Mouse (Mus musculus) embryonic facial prominence, embryonic 10.5 days (tissue): ENCODE results near the gene Tcf7l2. TPM values are rescaled to one million over a fixed set of nuclear protein-coding genes. Genes with fewer than 3 reads are reported as not detected.

Source experiments
- DNase-seq: peaks from one replicate; pipeline ENCODE4 v3.0.0-alpha.2; 2017; ENCODE audit warnings: low spot score
- H3K27ac ChIP-seq: fragments of 300-500 bp; sonication (generic); replicated peaks from 2 replicates; pipeline ENCODE4 v1.5.1; 2016; ENCODE audit warnings: mild to moderate bottlenecking
- H3K27me3 ChIP-seq: fragments of 300-500 bp; sonication (generic); replicated peaks from 2 replicates; pipeline ENCODE4 v1.6.1; 2016; ENCODE audit warnings: low read depth, mild to moderate bottlenecking; ENCODE audit not compliant: poor library complexity, severe bottlenecking
- H3K36me3 ChIP-seq: fragments of 300-500 bp; sonication (generic); replicated peaks from 2 replicates; pipeline ENCODE4 v1.6.1; 2016; ENCODE audit warnings: mild to moderate bottlenecking, moderate library complexity
- H3K4me1 ChIP-seq: fragments of 300-500 bp; sonication (generic); 2 replicates; pipeline ENCODE4 v1.6.1; 2016
- H3K4me3 ChIP-seq: fragments of 300-500 bp; sonication (generic); 2 replicates; pipeline ENCODE4 v1.5.1; 2016; ENCODE audit warnings: mild to moderate bottlenecking, moderate library complexity
- H3K9me3 ChIP-seq: fragments of 300-500 bp; sonication (generic); 2 replicates; pipeline ENCODE4 v1.6.1; 2016; ENCODE audit warnings: mild to moderate bottlenecking
- WGBS: fragments of 180-500 bp; shearing (Covaris S2); methylation state at CpG from one replicate; pipeline ENCODE4 v1.1.7; 2016; 5-methylcytosine and 5-hydroxymethylcytosine counted together
- polyA plus RNA-seq: library from polyadenylated mRNA; unstranded; fragments of >200 nt; fragmentation: Nextera tagmentation; extraction: Ambion mirVana; gene quantifications from 2 replicates; pipeline ENCODE4 v1.2.1, GENCODE M21; 2016

Gene Tcf7l2
- 94.5 and 111 TPM in 2 replicates for polyA plus RNA-seq

- Histone ChIP-seq H3K27me3 (no peaks in the 10 kb centered on the region), H3K4me3 (peak within 1 kb of the TSS; percentile 95), H3K4me1 (peaks cover 50% of the 10 kb centered on the region), H3K36me3 (no peaks in the 10 kb centered on the region), H3K9me3 (no peaks in the 10 kb centered on the region), H3K27ac (peak within 1 kb of the TSS; percentile 100)
- DNase-seq: peak; percentile 96
- WGBS: 1% methylated on average over 42 of the region's 42 CpGs
These were observed at the start of gene Tcf7l2 for GRCm38 (mm10) chr19:55741439-55741928. TSS of gene Tcf7l2 (plus strand) at chr19:55741820.

- H3K4me1 ChIP-seq: peaks cover 17% of the 10 kb centered on the region
- 19% methylated on average over 13 of the region's 13 CpGs for WGBS
- no peak overlapping the region for H3K27ac ChIP-seq
- no peak overlapping the region for H3K4me3 ChIP-seq
- H3K36me3 ChIP-seq: no peaks in the 10 kb centered on the region
- DNase-seq: no peak
- no peaks in the 10 kb centered on the region for H3K9me3 ChIP-seq
- H3K27me3 ChIP-seq: peaks cover 66% of the 10 kb centered on the region
These were observed 47.0 kb upstream of the Tcf7l2 start for GRCm38 (mm10) chr19:55694651-55695050.

DNA sequence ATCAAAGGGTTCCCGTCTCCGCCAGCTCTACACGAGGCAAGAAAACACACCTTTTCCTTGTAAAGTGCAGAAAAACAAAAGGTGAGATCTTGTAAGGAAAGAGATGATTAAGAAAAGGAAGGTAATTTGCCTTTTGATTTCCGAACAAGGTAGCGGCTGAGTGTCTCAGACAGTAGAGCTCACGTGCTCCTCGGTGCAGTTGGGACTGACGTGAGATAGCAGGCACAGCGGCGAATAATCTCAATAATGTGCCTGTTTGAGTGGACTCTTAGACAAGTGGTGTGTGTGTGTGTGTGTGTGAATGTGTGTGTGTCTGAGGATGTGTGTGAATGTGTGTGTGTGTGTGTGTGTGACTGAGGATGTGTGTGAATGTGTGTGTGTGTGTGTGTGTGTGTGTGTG is 46.2 kb upstream of the Tcf7l2 start:
- H3K36me3 ChIP-seq: no peaks in the 10 kb centered on the region
- 82% methylated on average over 10 of the region's 10 CpGs for WGBS
- H3K9me3 ChIP-seq: no peaks in the 10 kb centered on the region
- peaks cover 66% of the 10 kb centered on the region for H3K27me3 ChIP-seq
- peaks cover 21% of the 10 kb centered on the region for H3K4me1 ChIP-seq
- H3K27ac ChIP-seq: no peak overlapping the region
- no peak overlapping the region for H3K4me3 ChIP-seq
- no peak for DNase-seq

DNA sequence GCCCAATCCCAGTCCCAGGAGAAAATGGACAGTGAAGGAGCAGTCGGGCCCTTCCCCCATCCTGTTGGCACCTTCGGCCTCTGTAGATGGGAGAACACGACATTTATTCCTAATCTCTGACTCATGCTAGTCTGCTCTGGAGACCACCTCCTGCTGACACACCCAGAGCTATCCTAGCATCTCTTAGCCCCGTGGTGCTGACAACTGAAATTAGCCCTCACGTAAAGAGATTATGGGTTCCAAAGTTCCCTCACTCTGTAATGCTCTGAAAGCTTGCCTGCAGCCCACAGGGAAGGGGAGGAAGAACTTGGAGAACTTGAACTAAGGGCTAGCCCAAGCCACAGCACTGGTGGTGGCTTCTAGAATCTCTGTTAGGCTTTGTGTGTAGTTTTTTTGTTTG is 42.7 kb upstream of the Tcf7l2 start:
- peaks cover 58% of the 10 kb centered on the region for H3K27me3 ChIP-seq
- no peak overlapping the region for H3K27ac ChIP-seq
- no peaks in the 10 kb centered on the region for H3K9me3 ChIP-seq
- H3K4me1 ChIP-seq: peaks cover 18% of the 10 kb centered on the region
- WGBS: 80% methylated on average over 5 of the region's 5 CpGs
- no peak for DNase-seq
- H3K4me3 ChIP-seq: no peak overlapping the region
- H3K36me3 ChIP-seq: no peaks in the 10 kb centered on the region

DNA sequence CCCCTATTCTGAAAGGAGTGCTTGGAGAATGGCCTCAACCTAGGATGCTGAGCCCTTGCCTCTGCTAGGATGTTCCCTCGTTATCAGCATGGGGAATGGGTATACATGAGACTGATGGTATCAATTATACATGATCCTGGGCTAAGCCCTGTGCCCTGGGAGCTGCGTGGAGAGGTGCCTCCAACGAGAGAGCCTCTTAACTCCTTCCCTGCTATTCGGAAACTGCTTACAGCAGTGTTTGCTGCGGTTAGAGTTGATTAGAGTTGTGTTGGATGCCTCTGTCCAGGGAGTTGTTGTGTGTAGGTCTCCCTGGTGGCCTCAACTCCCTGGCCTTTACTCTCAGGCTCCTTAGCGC is 41.4 kb upstream of the Tcf7l2 start:
- no peak for DNase-seq
- H3K36me3 ChIP-seq: no peaks in the 10 kb centered on the region
- H3K9me3 ChIP-seq: no peaks in the 10 kb centered on the region
- 40% methylated on average over 6 of the region's 6 CpGs for WGBS
- H3K4me3 ChIP-seq: no peak overlapping the region
- peaks cover 49% of the 10 kb centered on the region for H3K27me3 ChIP-seq
- peaks cover 11% of the 10 kb centered on the region for H3K4me1 ChIP-seq
- H3K27ac ChIP-seq: no peak overlapping the region

- Histone ChIP-seq H3K4me1 (peaks cover 11% of the 10 kb centered on the region), H3K36me3 (no peaks in the 10 kb centered on the region), H3K4me3 (no peak overlapping the region), H3K27ac (no peak overlapping the region), H3K9me3 (no peaks in the 10 kb centered on the region), H3K27me3 (peaks cover 44% of the 10 kb centered on the region)
- 64% methylated on average over 11 of the region's 11 CpGs for WGBS
- no peak for DNase-seq
These were observed 40.9 kb upstream of the Tcf7l2 start for GRCm38 (mm10) chr19:55700569-55701282.

DNA sequence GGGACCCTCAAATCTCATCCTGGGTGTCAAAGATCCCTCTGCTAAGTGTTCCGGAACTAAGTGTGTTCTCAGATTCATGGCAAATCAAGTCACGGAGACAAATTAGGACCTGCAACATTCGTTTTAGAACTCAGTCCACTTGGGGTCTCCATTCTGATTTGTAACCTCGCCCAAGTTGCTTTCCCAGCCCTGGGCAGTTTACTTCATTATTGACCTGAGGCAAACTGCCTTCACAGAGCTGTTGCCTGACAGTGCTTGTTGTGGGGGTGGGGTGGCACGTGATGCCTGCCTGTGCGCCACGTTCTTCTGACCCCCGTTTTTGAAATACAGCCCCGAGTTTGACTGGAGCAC is 40.4 kb upstream of the Tcf7l2 start:
- H3K27me3 ChIP-seq: peaks cover 39% of the 10 kb centered on the region
- H3K4me3 ChIP-seq: no peak overlapping the region
- no peaks in the 10 kb centered on the region for H3K9me3 ChIP-seq
- H3K4me1 ChIP-seq: peaks cover 11% of the 10 kb centered on the region
- WGBS: 88% methylated on average over 9 of the region's 9 CpGs
- no peaks in the 10 kb centered on the region for H3K36me3 ChIP-seq
- no peak overlapping the region for H3K27ac ChIP-seq
- no peak for DNase-seq

- WGBS: 82% methylated on average over 4 of the region's 4 CpGs
- Histone ChIP-seq H3K27me3 (peaks cover 35% of the 10 kb centered on the region), H3K27ac (no peak overlapping the region), H3K4me1 (peaks cover 11% of the 10 kb centered on the region), H3K9me3 (no peaks in the 10 kb centered on the region), H3K36me3 (no peaks in the 10 kb centered on the region), H3K4me3 (no peak overlapping the region)
- no peak for DNase-seq
These were observed 39.5 kb upstream of the Tcf7l2 start for GRCm38 (mm10) chr19:55702081-55702480.

DNA sequence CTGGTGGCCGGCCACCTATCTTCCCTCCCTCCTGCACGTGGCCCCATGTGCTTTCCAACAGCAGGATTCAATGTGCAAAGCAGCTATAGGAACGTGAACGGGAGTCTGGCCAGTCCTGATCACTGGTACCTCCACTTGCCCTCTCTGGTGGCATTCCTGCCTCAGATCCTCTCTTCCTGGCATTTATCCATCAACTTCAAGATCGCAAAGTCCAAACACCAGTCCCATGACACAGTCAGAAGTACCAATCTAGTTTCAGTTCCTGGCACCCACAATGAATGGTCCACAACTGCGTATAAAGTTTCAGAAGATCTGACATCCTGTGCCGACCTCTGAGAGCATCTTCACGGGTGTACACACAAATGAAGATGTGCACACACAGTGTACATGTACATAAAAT is 38.9 kb upstream of the Tcf7l2 start:
- Histone ChIP-seq H3K27ac (no peak overlapping the region), H3K36me3 (no peaks in the 10 kb centered on the region), H3K4me3 (no peak overlapping the region), H3K9me3 (no peaks in the 10 kb centered on the region), H3K27me3 (peaks cover 29% of the 10 kb centered on the region), H3K4me1 (peaks cover 18% of the 10 kb centered on the region)
- no peak for DNase-seq
- 92% methylated on average over 8 of the region's 8 CpGs for whole genome bisulfite sequencing

DNA sequence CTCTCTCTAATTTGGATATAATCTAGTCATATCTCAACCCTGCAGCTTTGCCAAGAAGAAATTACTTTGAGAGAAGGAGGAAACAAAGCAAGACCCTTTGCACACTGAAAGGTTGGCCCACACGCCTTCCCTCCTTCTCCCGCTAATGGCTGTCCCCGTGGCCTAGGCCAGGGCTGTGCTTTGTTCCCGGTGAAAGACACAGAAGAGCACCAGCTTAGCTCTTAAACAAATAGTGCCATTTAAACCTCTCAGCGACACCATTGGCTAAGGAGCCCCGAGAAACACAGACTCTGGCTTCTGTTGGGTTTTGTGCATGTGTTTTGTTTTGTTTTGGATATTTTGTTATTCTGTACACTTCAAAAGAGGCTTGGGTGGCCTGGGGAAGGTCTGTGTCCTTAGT is 37.5 kb upstream of the Tcf7l2 start:
- no peaks in the 10 kb centered on the region for H3K36me3 ChIP-seq
- 64% methylated on average over 6 of the region's 6 CpGs for WGBS
- no peak overlapping the region for H3K4me3 ChIP-seq
- no peak for DNase-seq
- H3K4me1 ChIP-seq: peaks cover 28% of the 10 kb centered on the region
- H3K9me3 ChIP-seq: no peaks in the 10 kb centered on the region
- no peak overlapping the region for H3K27ac ChIP-seq
- peaks cover 16% of the 10 kb centered on the region for H3K27me3 ChIP-seq

- Histone ChIP-seq H3K9me3 (no peaks in the 10 kb centered on the region), H3K36me3 (no peaks in the 10 kb centered on the region), H3K4me3 (no peak overlapping the region), H3K4me1 (peaks cover 22% of the 10 kb centered on the region), H3K27me3 (peaks cover 12% of the 10 kb centered on the region; the same call in 1 of the 2 replicates), H3K27ac (no peak overlapping the region)
- 86% methylated on average over 7 of the region's 7 CpGs for WGBS
- no peak for DNase-seq
These were observed 35.3 kb upstream of the Tcf7l2 start for GRCm38 (mm10) chr19:55706300-55706699.

DNA sequence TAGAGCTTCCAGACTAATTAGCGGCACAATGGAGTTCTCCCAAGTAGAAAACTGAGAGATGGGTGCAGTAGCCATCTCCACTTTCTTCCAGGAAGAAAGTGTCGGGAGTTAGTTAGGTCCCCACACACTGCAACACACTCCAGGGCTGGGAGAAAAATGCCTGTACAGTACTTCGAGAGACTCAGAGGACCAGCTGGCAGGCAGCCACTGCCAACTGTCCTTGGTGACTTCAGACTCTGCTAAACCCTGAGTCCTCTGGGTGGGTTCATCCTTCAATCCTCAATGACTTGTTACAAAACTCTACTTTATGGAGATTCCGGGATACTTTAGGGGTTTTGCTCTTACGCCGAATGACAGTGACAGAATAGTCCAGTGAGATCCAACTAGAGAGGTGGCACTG is 34.8 kb upstream of the Tcf7l2 start:
- Histone ChIP-seq H3K4me3 (no peak overlapping the region), H3K27me3 (peaks cover 7% of the 10 kb centered on the region; the same call in 1 of the 2 replicates), H3K36me3 (no peaks in the 10 kb centered on the region), H3K27ac (no peak overlapping the region), H3K9me3 (no peaks in the 10 kb centered on the region), H3K4me1 (peaks cover 22% of the 10 kb centered on the region)
- no peak for DNase-seq
- 94% methylated on average over 6 of the region's 6 CpGs for WGBS

DNA sequence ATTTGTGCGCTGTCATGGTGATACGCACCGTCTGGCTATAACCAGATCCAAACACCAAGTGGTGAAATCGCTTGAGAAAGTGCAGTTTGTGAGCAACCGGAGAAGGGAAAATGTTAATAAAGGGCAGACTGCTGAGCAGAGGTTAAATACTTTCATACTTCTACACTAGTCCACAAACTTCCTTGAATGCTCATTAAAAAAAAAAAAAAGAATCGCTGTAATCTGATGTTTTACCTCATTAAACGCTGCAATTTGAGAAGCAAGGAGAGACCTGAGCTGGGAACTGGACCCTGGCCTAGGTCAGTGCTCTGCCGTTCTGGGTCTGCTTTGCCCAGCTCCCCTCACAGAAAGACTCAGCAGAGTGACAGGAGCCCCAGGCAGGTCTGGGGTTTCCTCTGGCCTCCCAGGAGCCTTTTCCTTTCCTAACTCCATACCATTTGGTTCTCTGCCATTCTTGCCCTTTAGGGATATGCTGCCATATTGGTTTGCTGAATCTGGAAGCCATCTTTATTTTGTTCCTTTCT is 33.5 kb upstream of the Tcf7l2 start:
- no peaks in the 10 kb centered on the region for H3K36me3 ChIP-seq
- peak; percentile 62 for DNase-seq
- no peak overlapping the region for H3K4me3 ChIP-seq
- peak overlapping the region; percentile 66 for H3K27ac ChIP-seq
- no peaks in the 10 kb centered on the region for H3K9me3 ChIP-seq
- 53% methylated on average over 8 of the region's 8 CpGs for WGBS
- peaks cover 5% of the 10 kb centered on the region; the same call in 1 of the 2 replicates for H3K27me3 ChIP-seq
- H3K4me1 ChIP-seq: peaks cover 26% of the 10 kb centered on the region
